Mouse (Mus musculus) lung, postnatal 0 days (tissue): Measurements from ENCODE around the gene Asic2.

Experiments used
- CTCF ChIP-seq: IDR thresholded peaks from 2 replicates; pipeline ENCODE4 v1.5.1; 2016; ENCODE audit warnings: antibody characterized with exemption, mild to moderate bottlenecking
- EP300 ChIP-seq: IDR thresholded peaks from 2 replicates; pipeline ENCODE4 v1.6.1; 2016; ENCODE audit warnings: antibody characterized with exemption, mild to moderate bottlenecking, control low read depth

DNA sequence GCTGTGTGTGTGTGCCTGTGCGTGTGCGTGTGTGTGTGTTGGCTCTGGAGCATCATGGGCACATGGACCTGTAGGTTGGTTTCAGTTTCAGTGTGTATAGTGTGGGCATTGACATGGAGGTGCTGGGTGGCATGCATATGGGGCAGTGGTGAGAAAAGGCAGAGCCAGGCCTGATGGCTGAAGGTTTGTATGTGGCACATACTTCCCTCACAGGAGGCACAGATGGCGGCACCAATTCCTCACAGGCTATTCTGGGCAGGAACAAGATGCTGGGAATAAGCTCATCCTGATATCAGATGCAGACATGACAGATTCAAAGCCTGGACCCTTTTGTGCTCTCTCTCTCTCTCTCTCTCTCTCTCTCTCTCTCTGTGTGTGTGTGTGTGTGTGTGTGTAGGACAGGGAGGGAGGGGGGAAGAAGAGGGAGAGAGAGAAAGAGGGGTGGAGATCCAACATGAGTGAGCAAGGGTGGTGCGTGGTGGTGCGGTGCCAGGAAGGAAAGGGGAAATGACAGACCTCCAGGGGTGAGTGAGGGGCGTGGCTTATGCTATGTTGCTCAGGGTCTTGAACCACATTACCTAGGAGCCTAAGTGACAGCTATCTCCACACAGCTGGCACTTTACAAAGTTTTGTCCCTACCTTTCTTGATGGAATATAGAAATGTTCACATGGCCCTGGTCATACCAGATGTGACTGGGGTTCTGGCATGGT is 1083.6 kb downstream of the Asic2 start:
- TF ChIP-seq CTCF = no peak
- no peak for TF ChIP-seq EP300
